15 mouse cellular contexts compared by ENCODE assay signal in the genomic region with DNA sequence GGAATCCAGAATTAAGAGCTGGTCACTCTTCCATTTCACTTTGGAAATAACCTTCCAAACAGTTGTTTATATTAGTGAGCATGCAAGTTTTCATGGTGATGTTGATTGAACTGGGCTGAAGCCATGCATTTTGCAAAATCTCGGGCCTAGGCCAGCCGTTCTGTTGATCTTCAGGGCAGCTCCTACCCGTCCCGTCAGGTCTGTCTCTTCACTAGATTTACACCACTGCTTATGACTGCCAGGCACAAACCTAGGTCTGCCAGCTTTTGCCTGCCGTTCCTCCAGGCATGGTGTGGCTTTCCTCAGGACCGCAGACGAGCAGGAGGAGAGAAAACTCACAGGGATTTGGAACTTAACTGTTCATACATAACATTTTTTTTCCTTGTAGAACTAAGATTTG. TPM values are rescaled to one million over a fixed set of nuclear protein-coding genes. Genes with fewer than 3 reads are reported as not detected.
DNase-seq lines count a peak whose midpoint lies in the region; ATAC-seq and TF ChIP-seq lines count a peak whose summit lies in the region.
"Had no signal": no experiment of that assay in that cellular context is flagged by ENCODE, and none has a peak within 500 bp of the region (broad histone marks: within the 10 kb centered on the region; RNA-seq: fewer than 3 reads in every experiment).

No protein-coding gene starts in this region.

- H3K4me2 ChIP-seq in CH12.LX (ENCODE audit: insufficient read depth, low read depth, poor library complexity, severe bottlenecking): peak overlapping the region; percentile 78
- H3K4me2 ChIP-seq in liver, embryonic 13.5 days: peak overlapping the region; percentile 49
- H3K4me2 ChIP-seq: embryonic facial prominence, embryonic 15.5 days; heart, embryonic 15.5 days; hindbrain, embryonic 14.5 days; limb, embryonic 13.5 days; midbrain, embryonic 12.5 days had no signal

- no peak; the same call in 1 of the 2 replicates for TF ChIP-seq POLR2A in CH12.LX (IDR thresholded peaks at IDR 0.05; ENCODE audit: low read depth, low read length)
- TF ChIP-seq POLR2A in bone marrow macrophage, adult 2 months (IDR thresholded peaks at IDR 0.05; ENCODE audit: borderline replicate concordance, low read depth, low read length): no peak

- peaks cover 73% of the 10 kb centered on the region for H3K79me2 ChIP-seq in CH12.LX (replicated peaks; ENCODE audit: control insufficient read depth, extremely low read depth, insufficient read depth, poor library complexity, severe bottlenecking)

- H3K9me3 ChIP-seq in CH12.LX (replicated peaks; ENCODE audit: low read length): no peaks in the 10 kb centered on the region
- no peaks in the 10 kb centered on the region for H3K9me3 ChIP-seq in liver, embryonic 13.5 days (replicated peaks)
- H3K9me3 ChIP-seq: embryonic facial prominence, embryonic 15.5 days; heart, embryonic 15.5 days; limb, embryonic 13.5 days; midbrain, embryonic 12.5 days had no signal

- no peak for TF ChIP-seq EP300 in CH12.LX (IDR thresholded peaks at IDR 0.05; ENCODE audit: low read length)

- TF ChIP-seq RAD21 in CH12.LX (IDR thresholded peaks at IDR 0.05; ENCODE audit: low read depth, low read length): no peak

- no peak overlapping the region for H3K4me3 ChIP-seq in CH12.LX (replicated peaks in 1 of 3; ENCODE audit: low read depth in 2 of 3, low read length in 2 of 3, poor library complexity in 1 of 3)
- no peak overlapping the region for H3K4me3 ChIP-seq in bone marrow macrophage, adult 2 months (ENCODE audit: insufficient read depth, low read length)
- H3K4me3 ChIP-seq in liver, embryonic 13.5 days (replicated peaks): peak overlapping the region; percentile 18; the same call in 1 of the 2 replicates
- H3K4me3 ChIP-seq: embryonic facial prominence, embryonic 15.5 days; heart, embryonic 15.5 days; limb, embryonic 13.5 days; midbrain, embryonic 12.5 days had no signal

- H3K36me3 ChIP-seq in CH12.LX (replicated peaks in 1 of 2; ENCODE audit: control insufficient read depth in 1 of 2, insufficient read depth in 1 of 2, low read length in 1 of 2): peaks cover 0 to 5% of the 10 kb centered on the region in 2 experiments
- peaks cover 8% of the 10 kb centered on the region; the same call in 1 of the 2 replicates for H3K36me3 ChIP-seq in liver, embryonic 13.5 days
- H3K36me3 ChIP-seq: embryonic facial prominence, embryonic 15.5 days; heart, embryonic 15.5 days; limb, embryonic 13.5 days; midbrain, embryonic 12.5 days had no signal

- in situ Hi-C loops in CH12.LX (cut with MboI; ENCODE audit: low pct_ligation_motif_present, low pct_unique_long_range_greater_than_20kb, low sequenced_read_pairs): no loop called here

- no peaks in the 10 kb centered on the region for H3K27me3 ChIP-seq in CH12.LX (replicated peaks)
- H3K27me3 ChIP-seq in liver, embryonic 13.5 days: no peaks in the 10 kb centered on the region
- H3K27me3 ChIP-seq: embryonic facial prominence, embryonic 15.5 days; heart, embryonic 15.5 days; limb, embryonic 13.5 days; midbrain, embryonic 12.5 days had no signal

- 69% methylated on average over 7 of the region's 7 CpGs for WGBS in liver, embryonic 13.5 days (ENCODE audit: insufficient replicate concordance)

- dilution Hi-C loops in CH12.LX (cut with MboI; ENCODE audit: extremely low pct_ligation_motif_present, extremely low pct_unique_long_range_greater_than_20kb, low sequenced_read_pairs): no loop called here

- intact Hi-C loops in heart, postnatal 25 days (cut with DNase I): no loop called here
- intact Hi-C loops in left cerebral cortex, postnatal 14 days (cut with DNase I): no loop called here

- peak overlapping the region; percentile 88 for H3K27ac ChIP-seq in CH12.LX (ENCODE audit: insufficient read depth, low read depth)
- peak overlapping the region; percentile 64 for H3K27ac ChIP-seq in bone marrow macrophage, adult 2 months (ENCODE audit: insufficient read depth, low read depth, low read length)
- peak overlapping the region; percentile 92 for H3K27ac ChIP-seq in liver, embryonic 13.5 days
- H3K27ac ChIP-seq: embryonic facial prominence, embryonic 15.5 days; heart, embryonic 15.5 days; hindbrain, embryonic 14.5 days; limb, embryonic 13.5 days; midbrain, embryonic 12.5 days had no signal

- no peak for TF ChIP-seq CTCF in CH12.LX (conservative IDR thresholded peaks at IDR 0.05 in 1 of 2, IDR thresholded peaks at IDR 0.05 in 1 of 2; ENCODE audit: low read depth in 2 of 2, low read length in 2 of 2)
- no peak for TF ChIP-seq CTCF in bone marrow macrophage, adult 2 months (IDR thresholded peaks at IDR 0.05; ENCODE audit: low read depth, low read length)

- peak overlapping the region; percentile 51 for H3K9ac ChIP-seq in CH12.LX (ENCODE audit: insufficient read depth, low read depth)
- H3K9ac ChIP-seq in liver, embryonic 13.5 days: peak overlapping the region; percentile 66
- H3K9ac ChIP-seq: embryonic facial prominence, embryonic 15.5 days; heart, embryonic 15.5 days; hindbrain, embryonic 14.5 days; limb, embryonic 13.5 days; midbrain, embryonic 12.5 days had no signal

- H3K4me1 ChIP-seq in CH12.LX (ENCODE audit: control insufficient read depth in 1 of 2, insufficient read depth in 2 of 2): peaks cover 22 to 89% of the 10 kb centered on the region in 2 experiments
- H3K4me1 ChIP-seq in bone marrow macrophage, adult 2 months (ENCODE audit: control insufficient read depth, insufficient read depth, low read length): peaks cover 38% of the 10 kb centered on the region
- peaks cover 93% of the 10 kb centered on the region for H3K4me1 ChIP-seq in liver, embryonic 13.5 days (replicated peaks)
- H3K4me1 ChIP-seq: midbrain, embryonic 12.5 days had no signal

- DNase-seq in heart, adult 18-20 months: peak; percentile 11 to 21
- no peak for DNase-seq in heart, postnatal 25 days (ENCODE audit: low spot score)
- DNase-seq in CH12.LX (ENCODE audit: extremely low read depth): no peak
- no peak for DNase-seq in liver, embryonic 13.5 days
- DNase-seq in thymus, postnatal 36 days: no peak
- no peak for DNase-seq in thymus, adult 18-20 months
- DNase-seq in left cerebral cortex, postnatal 14 days (ENCODE audit: low spot score in 2 of 2): no peak
- DNase-seq: cerebellum, adult 11-12 months; kidney, adult 11 months had no signal

- no peak for ATAC-seq in liver, embryonic 13.5 days (ENCODE audit: low read depth)

TF ChIP-seq in CH12.LX, 34 proteins besides CTCF, POLR2A, EP300 and RAD21:
- TF ChIP-seq CHD2 (IDR thresholded peaks at IDR 0.05; ENCODE audit: low read length) (no peak), MXI1 (IDR thresholded peaks at IDR 0.05; ENCODE audit: low read depth, low read length) (no peak), CHD1 (IDR thresholded peaks at IDR 0.05; ENCODE audit: low read depth, low read length) (no peak), MAX (IDR thresholded peaks at IDR 0.05; ENCODE audit: low read length) (no peak), HCFC1 (IDR thresholded peaks at IDR 0.05; ENCODE audit: low read depth, low read length) (no peak), IRF4 (IDR thresholded peaks at IDR 0.05; ENCODE audit: low read depth, low read length) (no peak), TCF12 (IDR thresholded peaks at IDR 0.05; ENCODE audit: low read depth, low read length) (no peak)

RNA-seq across cellular contexts. Expression of a gene that starts 31.4 kb away (rescaled TPM):
- total RNA-seq in heart, adult 18-20 months (2021): 10 to 100 TPM; 25.2 to 31.5 TPM
- 10 to 100 TPM; 13.9 to 20.9 TPM for total RNA-seq in heart, postnatal 25 days (2021)
- 44.4 and 63.4 TPM in 2 replicates for total RNA-seq in CH12.LX (2012; rRNA removed)
- 50.9 and 51.3 TPM in 2 replicates for total RNA-seq in CH12.LX (2014; rRNA removed)
- 114 and 123 TPM in 2 replicates for polyA plus RNA-seq in CH12.LX (2012; ENCODE audit: insufficient read length, low read depth)
- 34.7 and 37.3 TPM in 2 replicates for polyA plus RNA-seq in bone marrow macrophage, adult 2 months (2012; ENCODE audit: insufficient read depth, insufficient read length, missing spikeins)
- polyA plus RNA-seq in liver, embryonic 13.5 days (2015; fragmentation: Nextera tagmentation; extraction: Ambion mirVana): 38.2 and 49.6 TPM in 2 replicates
- total RNA-seq in left cerebral cortex, postnatal 14 days (2021): 10 to 100 TPM; 40.3 to 43.0 TPM

Comparison
In these comparisons a context has a peak if more than half of its experiments do, and no peak if none do; other contexts are left out.
1. DNase-seq: peak in heart, adult 18-20 months (2 of 2); none in heart, postnatal 25 days (single experiment), CH12.LX (single experiment), liver, embryonic 13.5 days (single experiment), thymus, postnatal 36 days (0 of 2), thymus, adult 18-20 months (0 of 2) and left cerebral cortex, postnatal 14 days (0 of 2).
2. Peak in every context shown above with its lines, with median percentiles within 50 percentile points of each other: H3K27ac ChIP-seq.